Mouse (Mus musculus): ENCODE results near the gene Rif1. TPM values are rescaled to one million over a fixed set of nuclear protein-coding genes. Genes with fewer than 3 reads are reported as not detected.
"Not testable (repeated sequence)": the region's sequence is repeated elsewhere in the genome, so short reads cannot be mapped to it uniquely, and the experiment has no call there.

Gene Rif1
- polyA plus RNA-seq, 1 experiment from 2014 or later: 60.0 TPM

GRCm38 (mm10) chr2:52078666-52079065 lies 6.0 kb downstream of the Rif1 start:
- ATAC-seq (ENCODE audit: insufficient number of reproducible peaks, low FRiP score, low TSS enrichment, low read depth) (no peak), DNase-seq (ENCODE audit: low spot score) (no peak)
- no peaks in the 10 kb centered on the region for H3K9me3 ChIP-seq (ENCODE audit: control insufficient read depth, low read length)
- no peaks in the 10 kb centered on the region for H3K27me3 ChIP-seq (ENCODE audit: control insufficient read depth, insufficient read depth, low read length)
- no peak overlapping the region for H3K4me2 ChIP-seq (ENCODE audit: low read depth, severe bottlenecking)
- no peaks in the 10 kb centered on the region for H3K4me1 ChIP-seq (ENCODE audit: control insufficient read depth, insufficient read depth, low read length)
- 100% methylated on average over 2 of the region's 2 CpGs for WGBS
- peaks cover 12% of the 10 kb centered on the region; the same call in 1 of the 2 replicates for H3K36me3 ChIP-seq (ENCODE audit: control insufficient read depth, insufficient read depth, low read length)
- no peak overlapping the region for H3K4me3 ChIP-seq (ENCODE audit: low read depth, low read length)
- no peak overlapping the region for H3K9ac ChIP-seq (ENCODE audit: low read length)
- no peak overlapping the region for H3K27ac ChIP-seq (replicated peaks; ENCODE audit: low read depth, low read length)

- no peak overlapping the region for H3K4me3 ChIP-seq (ENCODE audit: low read depth, low read length)
- H3K27ac ChIP-seq (replicated peaks; ENCODE audit: low read depth, low read length): no peak overlapping the region
- H3K9me3 ChIP-seq (ENCODE audit: control insufficient read depth, low read length): no peaks in the 10 kb centered on the region
- H3K27me3 ChIP-seq (ENCODE audit: control insufficient read depth, insufficient read depth, low read length): no peaks in the 10 kb centered on the region
- H3K4me2 ChIP-seq (ENCODE audit: low read depth, severe bottlenecking): no peak overlapping the region
- WGBS: 96% methylated on average over 3 of the region's 3 CpGs
- DNase-seq (ENCODE audit: low spot score) (no peak), ATAC-seq (ENCODE audit: insufficient number of reproducible peaks, low FRiP score, low TSS enrichment, low read depth) (no peak)
- no peak overlapping the region for H3K9ac ChIP-seq (ENCODE audit: low read length)
- H3K36me3 ChIP-seq (ENCODE audit: control insufficient read depth, insufficient read depth, low read length): peaks cover 5% of the 10 kb centered on the region; the same call in 1 of the 2 replicates
- H3K4me1 ChIP-seq (ENCODE audit: control insufficient read depth, insufficient read depth, low read length): no peaks in the 10 kb centered on the region
These were observed 11.4 kb downstream of the Rif1 start for GRCm38 (mm10) chr2:52084013-52084412.

- Histone ChIP-seq H3K9ac (ENCODE audit: low read length) (no peak overlapping the region), H3K4me3 (ENCODE audit: low read depth, low read length) (no peak overlapping the region), H3K36me3 (ENCODE audit: control insufficient read depth, insufficient read depth, low read length) (peaks cover 5% of the 10 kb centered on the region; the same call in 1 of the 2 replicates), H3K27ac (replicated peaks; ENCODE audit: low read depth, low read length) (no peak overlapping the region), H3K27me3 (ENCODE audit: control insufficient read depth, insufficient read depth, low read length) (no peaks in the 10 kb centered on the region), H3K9me3 (ENCODE audit: control insufficient read depth, low read length) (no peaks in the 10 kb centered on the region), H3K4me1 (ENCODE audit: control insufficient read depth, insufficient read depth, low read length) (no peaks in the 10 kb centered on the region), H3K4me2 (ENCODE audit: low read depth, severe bottlenecking) (no peak overlapping the region)
- DNase-seq (ENCODE audit: low spot score): no peak
- no peak for ATAC-seq (ENCODE audit: insufficient number of reproducible peaks, low FRiP score, low TSS enrichment, low read depth)
- 97% methylated on average over 2 of the region's 2 CpGs for WGBS
These were observed 11.9 kb downstream of the Rif1 start for GRCm38 (mm10) chr2:52084571-52084970.

GRCm38 (mm10) chr2:52114086-52114485 lies 41.5 kb downstream of the Rif1 start:
- Histone ChIP-seq H3K36me3 (ENCODE audit: control insufficient read depth, insufficient read depth, low read length) (peaks cover 22% of the 10 kb centered on the region), H3K9me3 (ENCODE audit: control insufficient read depth, low read length) (no peaks in the 10 kb centered on the region), H3K4me1 (ENCODE audit: control insufficient read depth, insufficient read depth, low read length) (no peaks in the 10 kb centered on the region), H3K4me3 (ENCODE audit: low read depth, low read length) (no peak overlapping the region), H3K4me2 (ENCODE audit: low read depth, severe bottlenecking) (no peak overlapping the region), H3K27me3 (ENCODE audit: control insufficient read depth, insufficient read depth, low read length) (no peaks in the 10 kb centered on the region), H3K27ac (replicated peaks; ENCODE audit: low read depth, low read length) (no peak overlapping the region), H3K9ac (ENCODE audit: low read length) (no peak overlapping the region)
- 62% methylated on average over 1 of the region's 1 CpGs for WGBS
- ATAC-seq (ENCODE audit: insufficient number of reproducible peaks, low FRiP score, low TSS enrichment, low read depth): no peak
- DNase-seq (ENCODE audit: low spot score): peak; percentile 35

- not testable (repeated sequence) for H3K9ac ChIP-seq (ENCODE audit: low read length); H3K4me2 ChIP-seq (ENCODE audit: low read depth, severe bottlenecking); H3K4me1 ChIP-seq (ENCODE audit: control insufficient read depth, insufficient read depth, low read length); H3K27ac ChIP-seq (replicated peaks; ENCODE audit: low read depth, low read length); H3K36me3 ChIP-seq (ENCODE audit: control insufficient read depth, insufficient read depth, low read length); ATAC-seq (ENCODE audit: insufficient number of reproducible peaks, low FRiP score, low TSS enrichment, low read depth); DNase-seq (ENCODE audit: low spot score); H3K27me3 ChIP-seq (ENCODE audit: control insufficient read depth, insufficient read depth, low read length); H3K9me3 ChIP-seq (ENCODE audit: control insufficient read depth, low read length); H3K4me3 ChIP-seq (ENCODE audit: low read depth, low read length)
- 97% methylated on average over 20 of the region's 20 CpGs for WGBS
These were observed 58.7 kb downstream of the Rif1 start for GRCm38 (mm10) chr2:52131370-52131769.

- H3K36me3 ChIP-seq (ENCODE audit: control insufficient read depth, insufficient read depth, low read length): no peaks in the 10 kb centered on the region; the same call in 1 of the 2 replicates
- no peak overlapping the region for H3K9ac ChIP-seq (ENCODE audit: low read length)
- 96% methylated on average over 2 of the region's 2 CpGs for WGBS
- no peaks in the 10 kb centered on the region for H3K27me3 ChIP-seq (ENCODE audit: control insufficient read depth, insufficient read depth, low read length)
- H3K4me2 ChIP-seq (ENCODE audit: low read depth, severe bottlenecking): no peak overlapping the region
- no peak overlapping the region for H3K27ac ChIP-seq (replicated peaks; ENCODE audit: low read depth, low read length)
- ATAC-seq (ENCODE audit: insufficient number of reproducible peaks, low FRiP score, low TSS enrichment, low read depth) (no peak), DNase-seq (ENCODE audit: low spot score) (no peak)
- H3K9me3 ChIP-seq (ENCODE audit: control insufficient read depth, low read length): no peaks in the 10 kb centered on the region
- no peaks in the 10 kb centered on the region for H3K4me1 ChIP-seq (ENCODE audit: control insufficient read depth, insufficient read depth, low read length)
- H3K4me3 ChIP-seq (ENCODE audit: low read depth, low read length): no peak overlapping the region
These were observed 60.7 kb downstream of the Rif1 start for GRCm38 (mm10) chr2:52133351-52133750.

GRCm38 (mm10) chr2:52153064-52153463 lies 80.4 kb downstream of the Rif1 start:
- Histone ChIP-seq H3K27me3 (ENCODE audit: control insufficient read depth, insufficient read depth, low read length) (no peaks in the 10 kb centered on the region), H3K9ac (ENCODE audit: low read length) (no peak overlapping the region), H3K4me2 (ENCODE audit: low read depth, severe bottlenecking) (no peak overlapping the region), H3K36me3 (ENCODE audit: control insufficient read depth, insufficient read depth, low read length) (no peaks in the 10 kb centered on the region), H3K4me1 (ENCODE audit: control insufficient read depth, insufficient read depth, low read length) (0 out of 2 replicates have a peak, but pooled peaks cover 4% of the 10 kb centered on the region), H3K27ac (replicated peaks; ENCODE audit: low read depth, low read length) (no peak overlapping the region), H3K9me3 (ENCODE audit: control insufficient read depth, low read length) (no peaks in the 10 kb centered on the region), H3K4me3 (ENCODE audit: low read depth, low read length) (no peak overlapping the region)
- ATAC-seq (ENCODE audit: insufficient number of reproducible peaks, low FRiP score, low TSS enrichment, low read depth) (no peak), DNase-seq (ENCODE audit: low spot score) (no peak)
- 76% methylated on average over 3 of the region's 3 CpGs for WGBS

- H3K4me2 ChIP-seq (ENCODE audit: low read depth, severe bottlenecking): no peak overlapping the region
- H3K4me3 ChIP-seq (ENCODE audit: low read depth, low read length): no peak overlapping the region
- no peaks in the 10 kb centered on the region for H3K36me3 ChIP-seq (ENCODE audit: control insufficient read depth, insufficient read depth, low read length)
- DNase-seq (ENCODE audit: low spot score): no peak
- no peaks in the 10 kb centered on the region for H3K4me1 ChIP-seq (ENCODE audit: control insufficient read depth, insufficient read depth, low read length)
- 58% methylated on average over 7 of the region's 7 CpGs for WGBS
- no peaks in the 10 kb centered on the region for H3K9me3 ChIP-seq (ENCODE audit: control insufficient read depth, low read length)
- H3K27me3 ChIP-seq (ENCODE audit: control insufficient read depth, insufficient read depth, low read length): no peaks in the 10 kb centered on the region
- no peak overlapping the region for H3K27ac ChIP-seq (replicated peaks; ENCODE audit: low read depth, low read length)
- ATAC-seq (ENCODE audit: insufficient number of reproducible peaks, low FRiP score, low TSS enrichment, low read depth): no peak
- H3K9ac ChIP-seq (ENCODE audit: low read length): no peak overlapping the region
These were observed 96.8 kb downstream of the Rif1 start for GRCm38 (mm10) chr2:52169243-52170005.
